Mouse (Mus musculus) ES-Bruce4 (cell line): ENCODE data around the gene Sh3rf1. TPM values are rescaled to one million over a fixed set of nuclear protein-coding genes. Genes with fewer than 3 reads are reported as not detected.
"Not testable (repeated sequence)": the region's sequence is repeated elsewhere in the genome, so short reads cannot be mapped to it uniquely, and the experiment has no call there.

Experiments
- H3K27ac ChIP-seq: 2 replicates; pipeline ENCODE4 v1.5.1; 2012; ENCODE audit warnings: low read length, inconsistent platforms; ENCODE audit not compliant: insufficient read depth
- H3K27me3 ChIP-seq: 2 replicates; pipeline ENCODE4 v1.6.1; 2012; ENCODE audit warnings: mild to moderate bottlenecking, low read length, inconsistent platforms; ENCODE audit not compliant: control insufficient read depth, poor library complexity, insufficient read depth, severe bottlenecking
- H3K36me3 ChIP-seq: 2 replicates; pipeline ENCODE4 v1.6.1; 2012; ENCODE audit warnings: inconsistent platforms, mild to moderate bottlenecking, low read length, moderate library complexity; ENCODE audit not compliant: control insufficient read depth, poor library complexity, insufficient read depth, severe bottlenecking
- H3K4me1 ChIP-seq: one replicate; pipeline ENCODE4 v1.8.1; 2011; ENCODE audit warnings: low read length; ENCODE audit not compliant: control insufficient read depth, insufficient read depth
- H3K4me3 ChIP-seq: 2 replicates; pipeline ENCODE4 v1.5.1; 2011; ENCODE audit warnings: low read depth, mild to moderate bottlenecking, low read length
- H3K9ac ChIP-seq: 2 replicates; pipeline ENCODE4 v1.6.1; 2012; ENCODE audit warnings: low read depth, mild to moderate bottlenecking, inconsistent platforms; ENCODE audit not compliant: poor library complexity, severe bottlenecking
- H3K9me3 ChIP-seq: replicated peaks from 2 replicates; pipeline ENCODE4 v1.6.1; 2012; ENCODE audit warnings: mild to moderate bottlenecking, low read length, inconsistent platforms; ENCODE audit not compliant: control insufficient read depth, poor library complexity, insufficient read depth, severe bottlenecking
- CTCF ChIP-seq: IDR thresholded peaks from one replicate; pipeline ENCODE4 v1.8.1; 2011; ENCODE audit warnings: low read depth, low read length
- EP300 ChIP-seq: IDR thresholded peaks from 2 replicates; pipeline ENCODE4 v1.6.1; 2011; ENCODE audit warnings: low read depth, low read length; ENCODE audit not compliant: insufficient read depth
- POLR2A ChIP-seq: IDR thresholded peaks from one replicate; pipeline ENCODE4 v1.8.1; 2011; ENCODE audit warnings: low read length; ENCODE audit not compliant: insufficient read depth
- polyA plus RNA-seq: library from polyadenylated mRNA; stranded (reverse); fragments of >200 nt; gene quantifications from 2 replicates; pipeline ENCODE4 v1.2.4, GENCODE M21; 2011; ENCODE audit warnings: low read depth; ENCODE audit not compliant: missing spikeins, insufficient read depth, insufficient read length

Gene Sh3rf1
- polyA plus RNA-seq, 1 experiment = 19.0 TPM

GRCm38 (mm10) chr8:61397755-61398154 lies 174.1 kb downstream of the Sh3rf1 start:
- Histone ChIP-seq H3K4me1 (no peaks in the 10 kb centered on the region), H3K27ac (no peak overlapping the region), H3K36me3 (no peaks in the 10 kb centered on the region), H3K9ac (no peak overlapping the region), H3K4me3 (no peak overlapping the region), H3K27me3 (no peaks in the 10 kb centered on the region), H3K9me3 (no peaks in the 10 kb centered on the region)
- TF ChIP-seq EP300 (no peak), CTCF (no peak), POLR2A (no peak)

DNA sequence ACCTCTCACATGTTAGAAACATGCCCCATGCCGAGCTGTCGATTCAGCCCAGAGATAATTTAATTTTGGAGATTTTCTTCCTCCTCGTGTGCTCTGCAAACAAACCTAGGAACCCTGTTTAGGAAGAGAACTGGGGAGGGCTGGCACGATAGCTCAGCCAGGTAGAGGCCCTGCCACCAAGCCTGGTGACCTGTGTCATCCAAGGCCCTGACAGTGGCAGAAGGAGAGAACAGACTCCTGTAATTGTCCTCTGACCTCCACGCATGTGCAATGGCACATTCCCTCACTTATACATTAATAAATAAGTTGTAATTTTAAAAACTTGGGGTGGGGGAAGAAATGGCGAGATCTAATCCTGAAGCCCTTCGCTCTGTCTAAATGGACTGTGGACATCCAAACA lies 179.2 kb downstream of the Sh3rf1 start:
- no peak overlapping the region for H3K4me3 ChIP-seq
- no peaks in the 10 kb centered on the region; the same call in 1 of the 2 replicates for H3K9me3 ChIP-seq
- no peaks in the 10 kb centered on the region for H3K36me3 ChIP-seq
- no peak overlapping the region for H3K27ac ChIP-seq
- no peak overlapping the region for H3K9ac ChIP-seq
- TF ChIP-seq EP300 = no peak
- no peak for TF ChIP-seq POLR2A
- TF ChIP-seq CTCF = no peak
- peaks cover 3% of the 10 kb centered on the region for H3K4me1 ChIP-seq
- H3K27me3 ChIP-seq = no peaks in the 10 kb centered on the region

- no peaks in the 10 kb centered on the region for H3K27me3 ChIP-seq
- TF ChIP-seq POLR2A (no peak), CTCF (no peak), EP300 (no peak)
- peaks cover 3% of the 10 kb centered on the region for H3K4me1 ChIP-seq
- H3K27ac ChIP-seq = no peak overlapping the region
- H3K9ac ChIP-seq = no peak overlapping the region
- H3K9me3 ChIP-seq = no peaks in the 10 kb centered on the region; the same call in 1 of the 2 replicates
- no peaks in the 10 kb centered on the region for H3K36me3 ChIP-seq
- no peak overlapping the region for H3K4me3 ChIP-seq
Measured at GRCm38 (mm10) chr8:61403266-61404177, 179.8 kb downstream of the Sh3rf1 start.

GRCm38 (mm10) chr8:61404178-61404560 lies 180.5 kb downstream of the Sh3rf1 start:
- TF ChIP-seq POLR2A (no peak), EP300 (no peak), CTCF (no peak)
- Histone ChIP-seq H3K27ac (no peak overlapping the region), H3K4me3 (no peak overlapping the region), H3K4me1 (peaks cover 3% of the 10 kb centered on the region), H3K36me3 (no peaks in the 10 kb centered on the region), H3K9ac (no peak overlapping the region), H3K9me3 (no peaks in the 10 kb centered on the region; the same call in 1 of the 2 replicates), H3K27me3 (no peaks in the 10 kb centered on the region)

- H3K4me1 ChIP-seq = peaks cover 3% of the 10 kb centered on the region
- H3K27ac ChIP-seq = no peak overlapping the region
- H3K9me3 ChIP-seq = no peaks in the 10 kb centered on the region; the same call in 1 of the 2 replicates
- TF ChIP-seq EP300 (no peak), CTCF (no peak), POLR2A (no peak)
- H3K9ac ChIP-seq = no peak overlapping the region
- H3K4me3 ChIP-seq = no peak overlapping the region
- no peaks in the 10 kb centered on the region for H3K36me3 ChIP-seq
- H3K27me3 ChIP-seq = no peaks in the 10 kb centered on the region
Measured at GRCm38 (mm10) chr8:61409081-61409480, 185.4 kb downstream of the Sh3rf1 start.

DNA sequence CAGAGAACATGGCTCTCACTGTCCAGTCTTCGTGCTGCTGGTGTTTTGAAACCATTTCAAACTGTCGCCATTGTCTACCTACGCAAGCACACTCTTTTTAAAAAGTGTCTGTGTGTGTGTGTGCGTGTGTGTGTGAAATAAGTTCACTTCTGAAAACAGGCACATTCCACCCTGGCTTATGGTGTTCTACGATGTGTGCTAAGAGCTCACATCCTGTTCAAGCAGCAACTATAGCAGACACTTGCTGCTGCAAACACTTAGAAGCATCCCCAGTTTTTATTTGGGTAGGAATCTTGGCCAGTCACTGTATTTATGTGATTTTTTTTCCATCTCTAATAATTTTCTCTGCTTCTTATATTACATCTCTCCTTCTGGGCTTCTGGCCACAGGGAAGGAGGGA lies 186.0 kb downstream of the Sh3rf1 start:
- H3K4me1 ChIP-seq, H3K27ac ChIP-seq, H3K9ac ChIP-seq, H3K36me3 ChIP-seq, H3K27me3 ChIP-seq, H3K9me3 ChIP-seq, H3K4me3 ChIP-seq: not testable (repeated sequence)
